Comparison of ENCODE assay signal across 29 mouse cellular contexts in the genomic region with DNA sequence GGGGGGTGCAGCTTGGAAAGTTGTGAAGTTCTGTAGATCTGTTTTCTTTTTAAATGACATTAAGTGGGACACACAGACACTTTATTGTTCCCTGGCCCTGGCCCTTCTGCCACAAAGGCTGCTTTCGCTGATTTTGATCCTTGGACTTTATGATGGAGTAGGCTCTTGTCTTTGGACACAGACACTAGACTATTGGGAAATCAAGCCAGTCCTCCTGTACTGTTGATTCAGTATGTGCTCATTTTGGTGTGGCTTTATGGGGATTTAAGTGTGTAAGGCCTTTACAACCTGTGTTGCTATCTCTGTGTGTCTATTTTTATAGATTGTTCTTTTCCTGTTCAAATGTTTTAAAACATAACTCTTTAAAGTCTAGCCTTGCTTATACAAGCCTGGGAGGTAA. TPM values are rescaled to one million over a fixed set of nuclear protein-coding genes. Genes with fewer than 3 reads are reported as not detected.
DNase-seq lines count a peak whose midpoint lies in the region; ATAC-seq and TF ChIP-seq lines count a peak whose summit lies in the region.
"Had no signal": no experiment of that assay in that cellular context is flagged by ENCODE, and none has a peak within 500 bp of the region (broad histone marks: within the 10 kb centered on the region; RNA-seq: fewer than 3 reads in every experiment).

No protein-coding gene starts in this region.

- no peak overlapping the region for H3K9ac ChIP-seq in liver, embryonic 15.5 days
- no peak overlapping the region for H3K9ac ChIP-seq in liver, embryonic 16.5 days (ENCODE audit: low read depth, low read length)
- H3K9ac ChIP-seq in forebrain, embryonic 11.5 days (ENCODE audit: low read length) = no peak overlapping the region
- H3K9ac ChIP-seq: embryonic facial prominence, embryonic 12.5 days; embryonic facial prominence, embryonic 15.5 days; forebrain, embryonic 12.5 days; forebrain, embryonic 15.5 days; heart, embryonic 12.5 days; heart, embryonic 15.5 days; hindbrain, embryonic 13.5 days had no signal

- H3K27me3 ChIP-seq in liver, embryonic 15.5 days = no peaks in the 10 kb centered on the region
- no peaks in the 10 kb centered on the region for H3K27me3 ChIP-seq in liver, embryonic 16.5 days (ENCODE audit: control insufficient read depth, insufficient read depth, low read depth, low read length)
- no peaks in the 10 kb centered on the region for H3K27me3 ChIP-seq in forebrain, embryonic 11.5 days (ENCODE audit: control insufficient read depth, insufficient read depth, low read length)
- H3K27me3 ChIP-seq: CH12.LX; embryonic facial prominence, embryonic 12.5 days; embryonic facial prominence, embryonic 15.5 days; forebrain, embryonic 15.5 days; heart, embryonic 12.5 days; heart, embryonic 15.5 days; hindbrain, embryonic 13.5 days; Patski had no signal

- H3K4me2 ChIP-seq in liver, embryonic 15.5 days = 0 out of 2 replicates have a peak overlapping the region, but pooled peaks have one; percentile 3
- no peak overlapping the region for H3K4me2 ChIP-seq in liver, embryonic 16.5 days (ENCODE audit: low read depth, low read length)
- no peak overlapping the region for H3K4me2 ChIP-seq in forebrain, embryonic 11.5 days (ENCODE audit: low read depth, low read length, severe bottlenecking)
- H3K4me2 ChIP-seq: embryonic facial prominence, embryonic 12.5 days; embryonic facial prominence, embryonic 15.5 days; forebrain, embryonic 12.5 days; forebrain, embryonic 15.5 days; heart, embryonic 12.5 days; heart, embryonic 15.5 days; hindbrain, embryonic 13.5 days had no signal

- H3K4me1 ChIP-seq in liver, embryonic 15.5 days (replicated peaks) = peaks cover 18% of the 10 kb centered on the region; the same call in 1 of the 2 replicates
- no peaks in the 10 kb centered on the region for H3K4me1 ChIP-seq in liver, embryonic 16.5 days (ENCODE audit: control insufficient read depth, low read depth, low read length)
- peaks cover 6% of the 10 kb centered on the region for H3K4me1 ChIP-seq in forebrain, embryonic 11.5 days (replicated peaks; ENCODE audit: control insufficient read depth, insufficient read depth, low read length)

- peak; percentile 51; the same call in 1 of the 2 replicates for ATAC-seq in liver, embryonic 15.5 days (ENCODE audit: insufficient read depth)
- ATAC-seq in liver, embryonic 16.5 days (ENCODE audit: low read depth) = peak; percentile 82
- no peak for ATAC-seq in monocyte, adult 5-6 weeks (replicated peaks; ENCODE audit: insufficient number of reproducible peaks, low FRiP score, low TSS enrichment, poor library complexity, severe bottlenecking)
- ATAC-seq in forebrain, embryonic 11.5 days (replicated peaks; ENCODE audit: low FRiP score) = no peak
- ATAC-seq: forebrain, embryonic 15.5 days; hindbrain, embryonic 16.5 days; Patski had no signal

- no peak for DNase-seq in layer of hippocampus, adult 2 months (ENCODE audit: low spot score in 2 of 2)
- no peak for DNase-seq in layer of hippocampus, adult 18-20 months (ENCODE audit: low spot score in 2 of 2)
- DNase-seq in liver = no peak
- no peak for DNase-seq in forebrain, embryonic 11.5 days (ENCODE audit: low spot score)
- DNase-seq: adrenal gland, adult 8-10 months; adrenal gland, postnatal 25 days; B cell, adult 2 months; cerebellum, adult 11-12 months; cerebellum, adult 9-11 months; cerebellum, postnatal 25 days; gastrocnemius, postnatal 25 days; heart, adult 18-20 months; heart, postnatal 10 days; heart, postnatal 36 days had no signal

- no peaks in the 10 kb centered on the region for H3K36me3 ChIP-seq in liver, embryonic 15.5 days (replicated peaks)
- no peaks in the 10 kb centered on the region for H3K36me3 ChIP-seq in liver, embryonic 16.5 days (ENCODE audit: control insufficient read depth, insufficient read depth)
- no peaks in the 10 kb centered on the region for H3K36me3 ChIP-seq in forebrain, embryonic 11.5 days (ENCODE audit: control insufficient read depth, insufficient read depth, low read length)
- H3K36me3 ChIP-seq: embryonic facial prominence, embryonic 12.5 days; embryonic facial prominence, embryonic 15.5 days; forebrain, embryonic 12.5 days; forebrain, embryonic 15.5 days; heart, embryonic 12.5 days; heart, embryonic 15.5 days; hindbrain, embryonic 10.5 days; hindbrain, embryonic 13.5 days had no signal

- H3K9me3 ChIP-seq in liver, embryonic 15.5 days (replicated peaks) = no peaks in the 10 kb centered on the region
- no peaks in the 10 kb centered on the region for H3K9me3 ChIP-seq in liver, embryonic 16.5 days (replicated peaks; ENCODE audit: control insufficient read depth, low read length)
- no peaks in the 10 kb centered on the region for H3K9me3 ChIP-seq in forebrain, embryonic 11.5 days (ENCODE audit: control insufficient read depth, low read length)
- H3K9me3 ChIP-seq: embryonic facial prominence, embryonic 12.5 days; embryonic facial prominence, embryonic 15.5 days; forebrain, embryonic 12.5 days; forebrain, embryonic 15.5 days; G1E; heart, embryonic 12.5 days; heart, embryonic 15.5 days; hindbrain, embryonic 10.5 days; hindbrain, embryonic 13.5 days had no signal

- H3K27ac ChIP-seq in layer of hippocampus, adult 2 months = peak overlapping the region; percentile 2; the same call in 1 of the 2 replicates
- no peak overlapping the region for H3K27ac ChIP-seq in liver, embryonic 15.5 days (replicated peaks)
- 0 out of 2 replicates have a peak overlapping the region, but pooled peaks have one; percentile 10 for H3K27ac ChIP-seq in liver, embryonic 16.5 days (ENCODE audit: low read length)
- H3K27ac ChIP-seq in forebrain, embryonic 11.5 days (ENCODE audit: low read depth, low read length) = no peak overlapping the region
- H3K27ac ChIP-seq: embryonic facial prominence, embryonic 12.5 days; embryonic facial prominence, embryonic 15.5 days; forebrain, embryonic 12.5 days; forebrain, embryonic 15.5 days; heart, embryonic 15.5 days; hindbrain, embryonic 10.5 days; hindbrain, embryonic 13.5 days had no signal

- no peak overlapping the region for H3K4me3 ChIP-seq in layer of hippocampus, adult 2 months
- H3K4me3 ChIP-seq in liver, embryonic 15.5 days (replicated peaks) = no peak overlapping the region
- no peak overlapping the region for H3K4me3 ChIP-seq in liver, embryonic 16.5 days (ENCODE audit: low read depth, low read length)
- no peak overlapping the region for H3K4me3 ChIP-seq in forebrain, embryonic 11.5 days (ENCODE audit: low read depth, low read length)
- H3K4me3 ChIP-seq: embryonic facial prominence, embryonic 12.5 days; embryonic facial prominence, embryonic 15.5 days; forebrain, embryonic 12.5 days; forebrain, embryonic 15.5 days; heart, embryonic 12.5 days; heart, embryonic 15.5 days; hindbrain, embryonic 10.5 days; hindbrain, embryonic 13.5 days had no signal

- WGBS in liver, embryonic 15.5 days (ENCODE audit: insufficient replicate concordance) = 73% methylated on average over 1 of the region's 1 CpGs
- 58% methylated on average over 1 of the region's 1 CpGs for WGBS in liver, embryonic 16.5 days (ENCODE audit: insufficient replicate concordance)
- WGBS in forebrain, embryonic 11.5 days = 81% methylated on average over 1 of the region's 1 CpGs

- TF ChIP-seq CTCF in layer of hippocampus, adult 2 months (conservative IDR thresholded peaks at IDR 0.05) = no peak

RNA-seq across cellular contexts. Expression of a gene that starts 6.5 kb away (rescaled TPM):
- total RNA-seq in layer of hippocampus, adult 2 months (2021) = 100 to 1,000 TPM; 108 to 111 TPM
- 100 to 1,000 TPM; 107 to 113 TPM for total RNA-seq in layer of hippocampus, adult 18-20 months (2021)
- 5.5 and 6.3 TPM in 2 replicates for polyA plus RNA-seq in liver, embryonic 15.5 days (2015; fragmentation: Nextera tagmentation; extraction: Ambion mirVana)
- 5.9 and 6.5 TPM in 2 replicates for polyA plus RNA-seq in liver, embryonic 16.5 days (2015; fragmentation: Nextera tagmentation; extraction: Ambion mirVana)
- total RNA-seq in monocyte, adult 5-6 weeks (2017) = 69.6 to 105 TPM (median 77.1 TPM) in 3 replicates
- 97.4 and 98.4 TPM in 2 replicates for polyA plus RNA-seq in forebrain, embryonic 11.5 days (2014; fragmentation: Nextera tagmentation; extraction: Ambion mirVana)

Comparison
In these comparisons a context has a peak if more than half of its experiments do, and no peak if none do; other contexts are left out.
1. H3K27ac ChIP-seq: peak in layer of hippocampus, adult 2 months (single experiment) and liver, embryonic 16.5 days (single experiment); none in liver, embryonic 15.5 days (single experiment) and forebrain, embryonic 11.5 days (single experiment).
2. ATAC-seq: peak in liver, embryonic 15.5 days (single experiment) and liver, embryonic 16.5 days (single experiment); none in monocyte, adult 5-6 weeks (single experiment) and forebrain, embryonic 11.5 days (single experiment).